Mouse (Mus musculus): ENCODE data around the gene Rnf214. TPM values are rescaled to one million over a fixed set of nuclear protein-coding genes. Genes with fewer than 3 reads are reported as not detected.

Rnf214 gene
- total RNA-seq, 2 experiments from 2014 or later: 42.5 to 46.6 TPM

- DNase-seq: peak; percentile 70 to 80
These were observed 30.2 kb upstream of the Rnf214 start for GRCm38 (mm10) chr9:45936883-45937282.

- peak; percentile 30 to 37 for DNase-seq
These were observed 29.0 kb upstream of the Rnf214 start, which contains the start of gene Tagln for GRCm38 (mm10) chr9:45935628-45936210. TSS of gene Tagln (minus strand) at chr9:45936058.

GRCm38 (mm10) chr9:45932571-45933415 lies 26.1 kb upstream of the Rnf214 start:
- peak in 1 of 2 experiments; percentile 27 for DNase-seq

GRCm38 (mm10) chr9:45931958-45932357 lies 25.2 kb upstream of the Rnf214 start:
- DNase-seq: peak in 1 of 2 experiments; percentile 52

- DNase-seq: no peak
These were observed 22.6 kb upstream of the Rnf214 start for GRCm38 (mm10) chr9:45929285-45929684.

- DNase-seq: no peak
These were observed 13.2 kb upstream of the Rnf214 start for GRCm38 (mm10) chr9:45919895-45920294.

- DNase-seq: peak; percentile 63 to 81
These were observed 10.6 kb upstream of the Rnf214 start for GRCm38 (mm10) chr9:45917041-45917934.

- DNase-seq: no peak
These were observed 8.9 kb upstream of the Rnf214 start for GRCm38 (mm10) chr9:45915659-45916058.

- peak; percentile 74 to 78 for DNase-seq
These were observed 5.0 kb upstream of the Rnf214 start for GRCm38 (mm10) chr9:45911673-45912072.

- DNase-seq: no peak
These were observed 4.3 kb upstream of the Rnf214 start for GRCm38 (mm10) chr9:45910995-45911394.

GRCm38 (mm10) chr9:45907078-45907428 lies 342 bp upstream of the Rnf214 start:
- peak in 1 of 2 experiments; percentile 30 for DNase-seq

- no peak for DNase-seq
These were observed 887 bp downstream of the Rnf214 start for GRCm38 (mm10) chr9:45905811-45906237.

GRCm38 (mm10) chr9:45905196-45905595 lies 1.5 kb downstream of the Rnf214 start:
- DNase-seq: no peak

- no peak for DNase-seq
These were observed 13.0 kb downstream of the Rnf214 start for GRCm38 (mm10) chr9:45893681-45894080.

GRCm38 (mm10) chr9:45877928-45878327 lies 28.8 kb downstream of the Rnf214 start:
- peak; percentile 26 to 54 for DNase-seq

- DNase-seq: no peak
These were observed 36.4 kb downstream of the Rnf214 start for GRCm38 (mm10) chr9:45870265-45870664.

GRCm38 (mm10) chr9:45869181-45869580 lies 37.5 kb downstream of the Rnf214 start:
- no peak for DNase-seq

- DNase-seq: no peak
These were observed 44.9 kb downstream of the Rnf214 start for GRCm38 (mm10) chr9:45861813-45862212.

- no peak for DNase-seq
These were observed 47.3 kb downstream of the Rnf214 start for GRCm38 (mm10) chr9:45859364-45859763.

GRCm38 (mm10) chr9:45854136-45854535 lies 52.6 kb downstream of the Rnf214 start:
- no peak for DNase-seq

- no peak for DNase-seq
These were observed 53.0 kb downstream of the Rnf214 start for GRCm38 (mm10) chr9:45853695-45854094.

- no peak for DNase-seq
These were observed 54.9 kb downstream of the Rnf214 start for GRCm38 (mm10) chr9:45851776-45852175.

Data from adrenal gland, postnatal 36 days (tissue).